In genomic region chr2:172727576-172727975, GRCm38 (mm10) we compare ENCODE assay signal across 13 mouse cellular contexts.
A peak's percentile ranks its signal among the peaks of the same experiment; 100 is the strongest.
DNase-seq lines count a peak whose midpoint lies in the region; ATAC-seq and TF ChIP-seq lines count a peak whose summit lies in the region.
"Had no signal": no experiment of that assay in that cellular context is flagged by ENCODE, and none has a peak within 500 bp of the region (broad histone marks: within the 10 kb centered on the region; RNA-seq: fewer than 3 reads in every experiment).

No protein-coding gene starts in this region.

- no peaks in the 10 kb centered on the region for H3K9me3 ChIP-seq in heart, embryonic 11.5 days (replicated peaks; ENCODE audit: control insufficient read depth, low read length)
- no peaks in the 10 kb centered on the region for H3K9me3 ChIP-seq in embryonic facial prominence, embryonic 14.5 days (ENCODE audit: control insufficient read depth, low read length)
- H3K9me3 ChIP-seq in hindbrain, embryonic 15.5 days = no peaks in the 10 kb centered on the region
- no peaks in the 10 kb centered on the region for H3K9me3 ChIP-seq in neural tube, embryonic 12.5 days
- H3K9me3 ChIP-seq: liver, embryonic 15.5 days had no signal

- TF ChIP-seq CTCF in heart, adult 2 months (IDR thresholded peaks at IDR 0.05) = no peak

- TF ChIP-seq EP300 in heart, adult 2 months (IDR thresholded peaks at IDR 0.05; ENCODE audit: insufficient read depth, low read depth, low read length) = no peak

- H3K4me2 ChIP-seq in heart, embryonic 11.5 days = peak overlapping the region; percentile 98; the same call in 1 of the 2 replicates
- peak overlapping the region; percentile 84 for H3K4me2 ChIP-seq in embryonic facial prominence, embryonic 14.5 days (ENCODE audit: low read depth, low read length)
- H3K4me2 ChIP-seq in hindbrain, embryonic 15.5 days = peak overlapping the region; percentile 64
- H3K4me2 ChIP-seq in neural tube, embryonic 12.5 days (replicated peaks) = peak overlapping the region; percentile 71

- WGBS in heart, embryonic 11.5 days (ENCODE audit: insufficient replicate concordance) = 42% methylated on average over 10 of the region's 10 CpGs
- 55% methylated on average over 10 of the region's 10 CpGs for WGBS in heart, adult 2 months
- 23% methylated on average over 10 of the region's 10 CpGs for WGBS in embryonic facial prominence, embryonic 14.5 days
- 14% methylated on average over 10 of the region's 10 CpGs for WGBS in hindbrain, embryonic 15.5 days
- 8% methylated on average over 10 of the region's 10 CpGs for WGBS in neural tube, embryonic 12.5 days

- H3K36me3 ChIP-seq in heart, embryonic 11.5 days (ENCODE audit: control insufficient read depth, insufficient read depth, low read length) = no peaks in the 10 kb centered on the region
- H3K36me3 ChIP-seq in heart, adult 2 months (ENCODE audit: control insufficient read depth, insufficient read depth, low read length) = no peaks in the 10 kb centered on the region
- no peaks in the 10 kb centered on the region for H3K36me3 ChIP-seq in embryonic facial prominence, embryonic 14.5 days (ENCODE audit: control insufficient read depth, insufficient read depth, low read length)
- no peaks in the 10 kb centered on the region for H3K36me3 ChIP-seq in hindbrain, embryonic 15.5 days
- no peaks in the 10 kb centered on the region for H3K36me3 ChIP-seq in neural tube, embryonic 12.5 days
- H3K36me3 ChIP-seq: liver, embryonic 15.5 days had no signal

- intact Hi-C loops in heart, adult 2 months (cut with DNase I) = no loop called here

- H3K4me1 ChIP-seq in heart, embryonic 11.5 days (ENCODE audit: control insufficient read depth, insufficient read depth, low read length) = peaks cover 16% of the 10 kb centered on the region
- H3K4me1 ChIP-seq in heart, adult 2 months (ENCODE audit: control insufficient read depth, insufficient read depth, low read length) = no peaks in the 10 kb centered on the region
- peaks cover 18% of the 10 kb centered on the region for H3K4me1 ChIP-seq in embryonic facial prominence, embryonic 14.5 days (ENCODE audit: control insufficient read depth, insufficient read depth, low read length)
- peaks cover 14% of the 10 kb centered on the region for H3K4me1 ChIP-seq in hindbrain, embryonic 15.5 days (replicated peaks)
- peaks cover 37% of the 10 kb centered on the region for H3K4me1 ChIP-seq in neural tube, embryonic 12.5 days
- H3K4me1 ChIP-seq: liver, embryonic 15.5 days had no signal

- ATAC-seq in heart, embryonic 11.5 days (replicated peaks; ENCODE audit: insufficient number of reproducible peaks, low FRiP score, low TSS enrichment) = no peak
- no peak for ATAC-seq in embryonic facial prominence, embryonic 14.5 days (ENCODE audit: low read depth)
- ATAC-seq in hindbrain, embryonic 15.5 days (ENCODE audit: low FRiP score, low read depth) = no peak
- ATAC-seq in neural tube, embryonic 12.5 days (ENCODE audit: low FRiP score, low read depth) = no peak

- no peak overlapping the region for H3K27ac ChIP-seq in heart, embryonic 11.5 days (ENCODE audit: low read depth, low read length)
- H3K27ac ChIP-seq in heart, adult 2 months = no peak overlapping the region
- H3K27ac ChIP-seq in embryonic facial prominence, embryonic 14.5 days (replicated peaks; ENCODE audit: low read depth, low read length) = no peak overlapping the region
- H3K27ac ChIP-seq in hindbrain, embryonic 15.5 days (replicated peaks) = no peak overlapping the region
- no peak overlapping the region for H3K27ac ChIP-seq in neural tube, embryonic 12.5 days
- H3K27ac ChIP-seq: liver, embryonic 15.5 days had no signal

- TF ChIP-seq POLR2A in heart, adult 2 months (IDR thresholded peaks at IDR 0.05; ENCODE audit: insufficient read depth, low read depth, low read length) = no peak

- peaks cover 65% of the 10 kb centered on the region for H3K27me3 ChIP-seq in heart, embryonic 11.5 days (ENCODE audit: control insufficient read depth, insufficient read depth, low read length)
- peaks cover 12% of the 10 kb centered on the region for H3K27me3 ChIP-seq in heart, adult 2 months (ENCODE audit: control insufficient read depth, insufficient read depth, low read length)
- H3K27me3 ChIP-seq in embryonic facial prominence, embryonic 14.5 days (replicated peaks; ENCODE audit: control insufficient read depth, insufficient read depth, low read length) = peaks cover 55% of the 10 kb centered on the region
- H3K27me3 ChIP-seq in hindbrain, embryonic 15.5 days = peaks cover 79% of the 10 kb centered on the region
- peaks cover 84% of the 10 kb centered on the region for H3K27me3 ChIP-seq in neural tube, embryonic 12.5 days (replicated peaks)

- DNase-seq in heart, adult 2 months = no peak
- DNase-seq in embryonic facial prominence, embryonic 14.5 days (ENCODE audit: low spot score) = no peak
- DNase-seq in urinary bladder, postnatal 14 days (ENCODE audit: low spot score) = no peak
- DNase-seq in lung, adult 18-20 months = no peak
- no peak for DNase-seq in spleen, postnatal 36 days (ENCODE audit: low spot score in 2 of 2)
- DNase-seq: cerebellum, adult 11 months; gastrocnemius, postnatal 25 days; right cerebral cortex, postnatal 25 days; thymus, adult 18-20 months had no signal

- peak overlapping the region; percentile 55; the same call in 1 of the 2 replicates for H3K4me3 ChIP-seq in heart, embryonic 11.5 days (ENCODE audit: low read depth, low read length)
- no peak overlapping the region for H3K4me3 ChIP-seq in heart, adult 2 months
- H3K4me3 ChIP-seq in embryonic facial prominence, embryonic 14.5 days (ENCODE audit: low read depth, low read length) = 0 out of 2 replicates have a peak overlapping the region, but pooled peaks have one; percentile 4
- no peak overlapping the region for H3K4me3 ChIP-seq in hindbrain, embryonic 15.5 days
- H3K4me3 ChIP-seq in neural tube, embryonic 12.5 days = no peak overlapping the region

- no peaks in the 10 kb centered on the region for H3K79me2 ChIP-seq in heart, adult 2 months (replicated peaks; ENCODE audit: control insufficient read depth, insufficient read depth, low read length)

- no peak overlapping the region for H3K9ac ChIP-seq in heart, embryonic 11.5 days (ENCODE audit: low read depth, low read length)
- H3K9ac ChIP-seq in heart, adult 2 months (ENCODE audit: low read depth, low read length) = no peak overlapping the region
- no peak overlapping the region for H3K9ac ChIP-seq in embryonic facial prominence, embryonic 14.5 days (ENCODE audit: low read depth, low read length)
- no peak overlapping the region for H3K9ac ChIP-seq in hindbrain, embryonic 15.5 days
- H3K9ac ChIP-seq in neural tube, embryonic 12.5 days = no peak overlapping the region
- H3K9ac ChIP-seq: liver, embryonic 15.5 days had no signal

Comparison
In these comparisons a context has a peak if more than half of its experiments do, and no peak if none do; other contexts are left out.
1. H3K4me3 ChIP-seq: peak in heart, embryonic 11.5 days (single experiment) and embryonic facial prominence, embryonic 14.5 days (single experiment); none in heart, adult 2 months (single experiment), hindbrain, embryonic 15.5 days (single experiment) and neural tube, embryonic 12.5 days (single experiment).
2. Peak in every context shown above with its lines, with median percentiles within 50 percentile points of each other: H3K4me2 ChIP-seq.